Mouse (Mus musculus): ENCODE data around the gene Sh3bgrl.
A peak's percentile ranks its signal among the peaks of the same experiment; 100 is the strongest.

Gene Sh3bgrl

DNA sequence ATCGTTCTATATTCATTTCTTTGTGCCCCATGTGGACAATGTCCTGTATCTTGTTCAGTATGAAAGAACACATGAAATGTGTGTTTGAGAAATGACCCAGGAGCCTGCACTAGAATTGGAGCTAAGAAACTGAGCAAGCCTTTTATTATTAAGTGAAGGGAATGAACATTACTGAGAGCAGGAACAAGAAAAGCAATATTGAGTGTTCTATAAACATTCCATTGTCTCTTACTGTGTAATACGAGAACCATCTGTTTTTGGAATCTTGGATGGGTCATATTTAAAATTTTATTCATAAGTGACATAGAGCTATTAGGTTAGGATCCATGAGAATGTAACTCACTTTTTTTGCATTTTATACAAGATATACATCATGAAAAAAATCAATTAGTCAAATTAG lies 36.7 kb downstream of the Sh3bgrl start:
- no peak for DNase-seq (ENCODE audit: low read depth, low spot score)

DNA sequence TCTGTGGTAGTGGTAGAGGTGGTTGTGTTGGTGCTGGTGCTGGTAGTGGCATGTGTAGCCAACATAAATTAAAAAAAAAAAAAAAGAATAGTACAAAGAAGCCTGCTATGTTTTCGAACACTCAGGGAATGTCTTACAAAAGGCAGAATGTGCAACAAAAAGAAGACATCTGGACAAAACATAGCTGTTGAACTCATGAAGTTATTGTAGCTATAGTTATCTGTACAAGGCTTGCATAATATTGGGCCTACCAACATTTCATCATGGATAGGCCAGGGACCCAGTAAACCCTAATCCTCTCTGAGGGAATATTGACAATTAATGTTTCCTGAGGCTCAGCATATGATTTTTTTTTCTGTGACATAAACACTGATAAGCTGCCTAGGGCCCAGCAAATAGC lies 37.3 kb downstream of the Sh3bgrl start:
- no peak for DNase-seq (ENCODE audit: low read depth, low spot score)

- no peak for DNase-seq (ENCODE audit: low read depth, low spot score)
Measured at GRCm38 (mm10) chrX:109133500-109133899, 38.3 kb downstream of the Sh3bgrl start.

GRCm38 (mm10) chrX:109136306-109136705 lies 41.1 kb downstream of the Sh3bgrl start:
- DNase-seq (ENCODE audit: low read depth, low spot score), result no peak

DNA sequence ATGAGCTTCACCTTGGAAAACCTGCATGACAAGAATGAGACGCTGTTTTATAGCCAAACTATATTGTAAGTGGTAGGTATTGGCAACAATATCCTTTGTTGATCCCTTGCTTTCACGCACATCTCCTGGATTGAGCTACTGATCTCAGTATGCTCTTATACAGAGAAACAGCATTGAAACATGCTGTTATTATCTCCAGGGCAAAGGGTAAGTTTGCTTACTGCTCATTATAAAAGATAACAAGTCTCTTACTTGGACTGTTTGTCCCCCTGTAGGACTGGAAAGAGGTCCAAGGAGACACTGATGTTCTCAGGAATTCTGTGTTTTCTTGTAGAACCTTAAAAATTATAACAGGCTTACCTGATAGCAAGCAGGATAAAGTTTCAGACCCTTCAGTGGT lies 41.7 kb downstream of the Sh3bgrl start:
- no peak for DNase-seq (ENCODE audit: low read depth, low spot score)

- no peak for DNase-seq (ENCODE audit: low read depth, low spot score)
Measured at GRCm38 (mm10) chrX:109137295-109137694, 42.1 kb downstream of the Sh3bgrl start.

DNA sequence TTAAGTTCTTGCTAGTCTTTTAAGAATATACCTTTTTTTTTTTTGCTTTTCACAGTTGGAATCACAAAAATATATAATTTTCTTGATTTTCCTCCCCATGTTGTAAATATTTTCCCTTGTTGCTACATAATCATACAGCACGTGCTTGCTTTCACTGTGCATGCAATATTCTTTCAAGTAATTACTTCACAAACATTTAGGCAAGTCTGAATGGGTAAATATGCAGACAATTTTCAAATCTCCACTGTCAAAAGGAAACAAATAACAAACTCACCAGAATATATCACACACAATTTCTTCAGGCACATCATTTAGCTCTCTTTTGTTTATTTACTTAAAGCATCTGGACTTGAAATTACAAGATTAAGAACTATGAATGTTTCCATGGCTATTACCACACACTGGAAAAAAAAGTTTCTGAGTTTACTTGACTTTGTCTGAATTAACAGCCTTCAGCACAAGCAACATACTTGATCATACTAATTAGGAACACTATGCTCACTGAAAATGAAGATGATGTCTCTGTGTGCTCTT lies 46.2 kb downstream of the Sh3bgrl start:
- no peak for DNase-seq (ENCODE audit: low read depth, low spot score)

DNA sequence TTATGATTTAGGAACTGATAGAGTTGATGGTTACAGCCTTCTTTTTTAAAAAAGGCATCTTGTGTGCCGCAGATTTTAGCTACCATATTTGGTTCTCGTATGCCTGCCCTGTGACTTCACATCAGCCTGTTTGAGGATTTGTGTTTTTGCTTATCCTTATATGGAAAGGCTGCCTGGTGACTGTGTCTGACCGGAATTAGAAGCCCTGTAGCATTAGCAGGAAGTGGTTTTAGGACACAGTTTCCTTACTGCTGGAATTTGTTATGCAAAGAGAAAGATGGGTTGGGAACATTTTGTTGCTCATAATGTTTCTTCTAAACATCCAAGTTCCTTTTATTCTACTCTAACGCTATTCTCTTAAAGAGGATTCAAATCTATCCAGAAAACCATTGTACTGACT lies 47.1 kb downstream of the Sh3bgrl start:
- DNase-seq (ENCODE audit: low read depth, low spot score), result no peak

DNA sequence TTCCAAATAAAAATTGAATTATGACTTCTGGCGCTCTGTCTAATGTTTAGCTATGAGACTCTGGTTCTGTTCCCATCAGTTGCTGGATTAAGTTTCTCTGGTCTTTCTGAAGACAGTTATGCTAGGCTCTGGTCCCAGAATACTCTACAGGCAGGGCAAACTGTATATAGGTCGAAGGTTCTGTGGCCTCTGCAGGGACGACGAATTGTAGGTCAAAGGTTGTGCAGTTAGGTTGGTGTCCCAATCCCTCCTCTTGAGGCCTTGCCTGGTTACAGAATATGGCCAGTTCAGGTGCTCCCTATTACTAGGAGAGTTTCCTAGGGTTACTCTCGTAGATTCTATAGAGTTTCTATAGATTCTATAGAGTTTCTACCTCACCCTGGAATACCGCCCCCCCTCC lies 50.6 kb downstream of the Sh3bgrl start:
- DNase-seq (ENCODE audit: low read depth, low spot score), result no peak

GRCm38 (mm10) chrX:109147108-109147507 lies 51.9 kb downstream of the Sh3bgrl start:
- no peak for DNase-seq (ENCODE audit: low read depth, low spot score)

DNA sequence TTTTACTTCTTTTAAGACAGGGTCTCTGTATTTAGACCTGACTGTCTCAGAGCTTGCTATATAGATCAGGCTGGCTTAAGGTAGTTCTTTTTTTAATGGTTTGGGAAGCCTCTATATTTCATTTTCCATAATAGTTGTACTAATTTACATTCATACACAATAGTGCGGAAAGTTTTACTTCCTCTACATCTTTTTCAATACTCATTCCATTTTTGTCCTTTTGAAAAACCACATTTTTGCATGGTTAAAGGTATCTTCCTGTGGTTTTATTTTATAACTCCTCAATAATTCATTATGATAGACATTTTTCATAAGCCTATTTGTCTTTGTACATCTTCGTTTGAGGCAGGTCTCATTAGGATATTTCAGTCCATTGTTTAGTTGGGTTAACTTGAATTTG lies 56.1 kb downstream of the Sh3bgrl start:
- no peak for DNase-seq (ENCODE audit: low read depth, low spot score)

- no peak for DNase-seq (ENCODE audit: low read depth, low spot score)
Measured at GRCm38 (mm10) chrX:109160326-109160725, 65.2 kb downstream of the Sh3bgrl start.

GRCm38 (mm10) chrX:109160901-109161300 lies 65.7 kb downstream of the Sh3bgrl start:
- no peak for DNase-seq (ENCODE audit: low read depth, low spot score)

DNA sequence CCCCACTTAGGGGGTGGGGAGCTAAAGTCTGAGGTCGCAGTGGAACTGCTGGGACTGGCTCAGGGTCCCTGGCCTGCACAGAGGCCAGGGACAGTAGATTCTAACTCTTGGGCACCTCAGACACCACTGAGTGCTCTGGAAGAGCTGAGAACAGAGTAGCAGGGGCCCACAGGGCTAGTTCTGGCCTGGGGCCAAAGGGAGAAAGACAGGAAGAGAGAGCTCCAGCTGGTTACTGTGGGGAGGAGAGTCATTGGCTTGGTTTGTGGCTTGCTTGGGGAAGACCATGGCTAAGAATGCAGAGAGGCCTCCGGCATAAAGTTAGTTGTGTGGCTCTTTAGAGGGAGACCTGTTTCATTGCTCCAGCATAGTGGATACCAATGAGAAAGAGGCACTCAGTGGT lies 79.9 kb downstream of the Sh3bgrl start:
- no peak for DNase-seq (ENCODE audit: low read depth, low spot score)

DNA sequence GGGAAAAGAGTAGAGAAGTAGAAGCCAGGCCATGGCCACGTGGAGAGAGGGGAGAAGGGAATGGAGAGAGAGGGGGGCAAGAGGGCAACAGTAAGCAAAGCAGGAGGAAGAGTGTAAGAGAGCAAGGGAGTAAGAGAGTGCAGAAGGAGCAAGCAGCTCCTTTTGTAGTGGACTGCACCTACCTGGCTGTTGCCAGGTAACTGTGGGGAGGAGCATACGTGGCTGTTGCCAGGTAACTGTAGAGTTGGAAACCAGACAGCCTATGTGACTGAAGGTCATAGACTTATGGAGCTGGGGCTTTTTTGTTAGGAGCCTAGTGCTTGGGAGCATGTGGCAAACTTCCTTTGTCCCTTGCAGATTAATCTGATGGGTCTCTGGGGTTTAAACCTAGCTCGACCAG lies 80.3 kb downstream of the Sh3bgrl start:
- no peak for DNase-seq (ENCODE audit: low read depth, low spot score)

GRCm38 (mm10) chrX:109184706-109185478 lies 89.7 kb downstream of the Sh3bgrl start:
- DNase-seq (ENCODE audit: low read depth, low spot score), result no peak

- no peak for DNase-seq (ENCODE audit: low read depth, low spot score)
Measured at GRCm38 (mm10) chrX:109189607-109190006, 94.4 kb downstream of the Sh3bgrl start.

GRCm38 (mm10) chrX:109190969-109191368 lies 95.8 kb downstream of the Sh3bgrl start:
- DNase-seq (ENCODE audit: low read depth, low spot score), result no peak

DNA sequence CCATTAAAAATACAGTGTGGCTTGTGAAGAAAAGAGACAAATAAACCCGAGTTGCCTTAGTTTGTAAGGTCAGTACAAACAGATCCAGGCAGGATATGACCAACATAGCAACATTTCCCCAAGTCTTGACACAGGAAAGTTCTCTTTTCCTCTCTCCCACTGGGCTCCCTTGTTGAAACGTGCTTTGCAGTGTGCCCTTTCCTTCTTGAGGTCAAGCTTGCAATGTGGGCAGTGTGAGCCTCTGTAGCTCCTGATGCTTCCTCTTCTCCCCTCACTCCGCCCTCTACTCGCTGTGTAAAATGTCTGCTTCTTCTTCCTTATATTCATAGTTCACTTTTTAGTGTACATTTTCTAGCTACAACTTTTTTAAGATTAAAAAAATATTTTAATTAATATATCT lies 96.3 kb downstream of the Sh3bgrl start:
- DNase-seq (ENCODE audit: low read depth, low spot score), result peak; percentile 4

GRCm38 (mm10) chrX:109196468-109196867 lies 101.3 kb downstream of the Sh3bgrl start, which contains the start of gene Gm6377:
TSS of gene Gm6377 (plus strand) at chrX:109196756.
- no peak for DNase-seq (ENCODE audit: low read depth, low spot score)

- DNase-seq (ENCODE audit: low read depth, low spot score), result no peak
Measured at GRCm38 (mm10) chrX:109207843-109208242, 112.7 kb downstream of the Sh3bgrl start.

GRCm38 (mm10) chrX:109228720-109229119 lies 133.6 kb downstream of the Sh3bgrl start:
- DNase-seq (ENCODE audit: low read depth, low spot score), result no peak

DNA sequence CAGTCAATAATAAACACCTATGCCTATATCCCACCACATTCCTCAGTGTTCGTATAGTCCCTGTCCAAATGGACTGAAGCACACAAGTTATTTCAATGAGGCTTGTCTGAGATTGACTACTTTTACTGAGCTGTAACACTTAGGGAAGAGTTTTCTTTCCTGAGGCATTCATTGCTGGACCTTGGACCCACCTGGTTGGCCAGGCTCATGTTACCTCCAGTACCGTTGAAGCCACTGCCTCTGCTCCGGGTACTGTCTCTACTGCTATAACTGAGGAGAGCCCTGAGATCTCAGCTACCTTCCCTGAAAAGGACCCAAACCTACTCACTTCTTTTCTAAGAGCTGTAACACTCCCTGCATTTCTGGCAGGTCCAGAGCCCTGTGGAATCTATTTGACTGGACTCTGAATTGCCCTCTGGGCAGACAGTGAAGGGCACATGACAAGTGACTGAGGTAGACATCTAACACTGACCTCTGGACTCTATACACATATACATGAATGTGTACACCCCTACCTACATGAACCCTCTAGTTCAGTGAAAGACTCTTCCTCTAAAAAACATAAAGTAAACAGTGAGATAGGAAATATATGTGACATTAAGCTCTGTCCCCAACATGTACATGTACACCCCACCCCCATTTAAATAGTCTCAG lies 140.3 kb downstream of the Sh3bgrl start:
- DNase-seq (ENCODE audit: low read depth, low spot score), result no peak

Measured in mesoderm, embryonic 11.5 days (tissue).